Mouse (Mus musculus) kidney, adult 2 months (tissue): ENCODE data around the gene B3gnt7.

Experiments used
- CTCF ChIP-seq: fragments of 200-500 bp; conservative IDR thresholded peaks from 2 replicates; pipeline ENCODE4 v1.5.1; 2011; ENCODE audit warnings: low read depth, mild to moderate bottlenecking, control low read depth, low read length, moderate library complexity, mixed read lengths; ENCODE audit not compliant: insufficient read depth, insufficient read length
- POLR2A ChIP-seq: fragments of 200-500 bp; IDR thresholded peaks from one replicate; pipeline ENCODE4 v1.6.1; 2011; ENCODE audit warnings: low read depth, low read length, control low read depth

- no peak for TF ChIP-seq CTCF
- TF ChIP-seq POLR2A, result no peak
Measured at GRCm38 (mm10) chr1:86343969-86344861, 41.6 kb downstream of the B3gnt7 start.
